Mouse (Mus musculus) liver, embryonic 18 days (tissue): ENCODE data around the gene Ropn1. TPM values are rescaled to one million over a fixed set of nuclear protein-coding genes. Genes with fewer than 3 reads are reported as not detected.

Experiments used
- polyA plus RNA-seq: library from polyadenylated mRNA; depleted of rRNA; stranded (reverse); fragments of >200 nt; gene quantifications from 2 replicates; pipeline ENCODE4 v1.2.3, GENCODE M21; 2012; rRNA removed

The Ropn1 gene
- polyA plus RNA-seq: not detected in 2 replicates

DNA sequence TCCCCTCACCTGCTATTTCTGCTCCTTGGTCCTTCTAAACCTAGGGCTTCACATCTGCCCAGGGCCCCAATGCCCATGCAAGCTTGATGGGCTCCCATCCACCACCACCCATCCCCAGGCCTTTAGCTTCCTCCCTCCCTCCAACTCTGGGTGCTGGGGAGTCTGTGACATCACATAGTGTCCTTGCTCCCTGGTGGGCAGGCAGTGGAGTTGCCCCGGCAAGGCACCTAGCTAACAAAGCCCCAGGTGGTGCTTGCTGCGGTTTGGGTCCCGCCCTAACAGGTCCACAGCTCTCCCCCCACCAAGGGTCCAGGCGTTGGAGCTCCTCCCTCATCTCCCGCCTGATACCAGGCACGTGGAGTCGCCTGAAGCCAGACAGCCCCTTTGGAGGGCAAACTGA is at the start of gene Ropn1:
TSS of gene Ropn1 (plus strand) at position 301 of the 400 bp plus-strand sequence.

DNA sequence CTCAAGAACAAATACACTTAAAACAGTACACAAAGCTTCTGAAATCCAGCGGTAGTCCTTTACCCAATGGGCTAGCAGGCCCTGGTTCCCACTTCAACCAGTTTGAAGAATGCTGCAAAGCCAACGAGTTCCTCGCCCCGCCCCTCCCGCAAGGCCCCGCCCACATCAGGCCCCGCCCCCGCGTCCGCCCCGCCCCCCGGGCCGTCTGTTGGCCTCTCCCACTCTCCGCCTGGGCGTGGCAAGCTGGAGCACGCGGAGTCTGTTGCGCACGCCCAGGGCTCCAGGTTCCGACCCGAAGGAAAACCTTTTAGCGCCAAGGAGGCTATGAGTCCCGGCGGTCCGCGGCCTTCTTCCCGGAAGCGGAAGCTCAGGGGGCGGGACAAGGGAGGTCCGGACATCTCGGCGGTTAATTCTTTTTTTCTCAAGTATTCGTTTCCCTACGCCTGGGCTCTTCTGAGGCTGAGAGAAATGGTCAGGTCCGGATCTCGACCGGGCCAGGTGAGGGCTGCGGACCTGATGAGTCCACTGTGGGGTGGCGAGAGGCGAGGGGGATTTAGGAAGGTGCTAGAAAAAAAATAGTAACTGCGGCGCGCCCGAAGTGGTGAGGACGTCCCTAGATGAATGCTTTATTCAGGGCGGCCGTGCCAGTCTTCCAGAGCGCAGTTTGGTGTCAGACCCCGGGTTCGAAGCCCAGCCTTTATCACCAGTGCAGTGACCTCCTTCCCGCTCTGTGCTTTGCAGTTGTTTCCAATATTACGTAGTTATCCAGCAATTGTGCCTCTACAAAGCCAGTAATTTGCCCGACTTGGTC is 40.8 kb downstream of the Ropn1 start, which contains the start of gene Ccdc14:
TSS of gene Ccdc14 (plus strand) at position 283 of the 811 bp plus-strand sequence.

Other genes starting within 250 kb of the Ropn1 start
- gene Kalrn, start 76.4 kb upstream of the Ropn1 start, polyA plus RNA-seq: 8.2 TPM in 2 replicates
- gene Ccdc14, start 40.7 kb downstream of the Ropn1 start, polyA plus RNA-seq: 1.7 and 2.1 TPM in 2 replicates
- 11.1 and 12.9 TPM in 2 replicates for gene Mylk, start 95.3 kb downstream of the Ropn1 start, polyA plus RNA-seq